Mouse (Mus musculus) CH12.LX (cell line): ENCODE measurements around the gene Tpd52l1. TPM values are rescaled to one million over a fixed set of nuclear protein-coding genes. Genes with fewer than 3 reads are reported as not detected.
"Not testable (repeated sequence)": the region's sequence is repeated elsewhere in the genome, so short reads cannot be mapped to it uniquely, and the experiment has no call there.

ENCODE experiments used
- DNase-seq: peaks from one replicate; pipeline ENCODE4 v3.0.0-alpha.2; 2013; ENCODE audit errors: extremely low read depth
- H3K27ac ChIP-seq: 2 replicates; pipeline ENCODE4 v1.5.1; 2012; ENCODE audit warnings: low read depth, mild to moderate bottlenecking, control low read depth, moderate library complexity; ENCODE audit not compliant: insufficient read depth
- H3K27me3 ChIP-seq: replicated peaks from 2 replicates; pipeline ENCODE3; 2012; ENCODE audit warnings: inconsistent platforms
- H3K36me3 ChIP-seq, 2 experiments: replicated peaks in 1 of 2; 2 replicates each; pipeline versions ENCODE3 to v1.6.1; 2012; ENCODE audit warnings: inconsistent platforms in 1 of 2, low read length in 1 of 2, mild to moderate bottlenecking in 1 of 2, mixed read lengths in 1 of 2, moderate library complexity in 1 of 2; ENCODE audit not compliant: control insufficient read depth in 1 of 2, insufficient read depth in 1 of 2
- H3K4me1 ChIP-seq, 2 experiments: 2 replicates each; pipeline ENCODE4 v1.6.1; 2012; ENCODE audit warnings: inconsistent platforms in 1 of 2, moderate library complexity in 1 of 2; ENCODE audit not compliant: insufficient read depth in 2 of 2, control insufficient read depth in 1 of 2
- H3K4me2 ChIP-seq: 2 replicates; pipeline ENCODE4 v1.6.1; 2012; ENCODE audit warnings: low read depth, mild to moderate bottlenecking, control low read depth; ENCODE audit not compliant: poor library complexity, insufficient read depth, severe bottlenecking
- H3K4me3 ChIP-seq, 3 experiments: fragments of 150-350 bp in 1 of 3; sonication (generic) in 1 of 3; replicated peaks in 1 of 3; 2 replicates each; pipeline versions ENCODE3 to v1.5.1; 2011 to 2012; ENCODE audit warnings: low read depth in 2 of 3, low read length in 2 of 3, mild to moderate bottlenecking in 2 of 3, moderate library complexity in 2 of 3, control low read depth in 1 of 3, improper control_type of control experiment in 1 of 3, inconsistent platforms in 1 of 3, mixed read lengths in 1 of 3; ENCODE audit not compliant: poor library complexity in 1 of 3
- H3K79me2 ChIP-seq: replicated peaks from 2 replicates; pipeline ENCODE4 v1.6.1; 2012; ENCODE audit warnings: mild to moderate bottlenecking, moderate library complexity; ENCODE audit not compliant: control insufficient read depth, poor library complexity, insufficient read depth, severe bottlenecking; ENCODE audit errors: extremely low read depth
- H3K9ac ChIP-seq: 2 replicates; pipeline ENCODE4 v1.6.1; 2012; ENCODE audit warnings: low read depth, mild to moderate bottlenecking, control low read depth, moderate library complexity; ENCODE audit not compliant: insufficient read depth
- H3K9me3 ChIP-seq: replicated peaks from 2 replicates; pipeline ENCODE3; 2012; ENCODE audit warnings: low read length, inconsistent platforms, mixed read lengths
- BHLHE40 ChIP-seq: IDR thresholded peaks from 2 replicates; pipeline ENCODE4 v1.6.1; 2011; ENCODE audit warnings: mild to moderate bottlenecking, low read depth, low read length, improper control_type of control experiment
- CHD1 ChIP-seq: IDR thresholded peaks from 2 replicates; pipeline ENCODE4 v1.6.1; 2012; ENCODE audit warnings: low read depth, low read length, improper control_type of control experiment, inconsistent platforms
- CHD2 ChIP-seq: IDR thresholded peaks from 2 replicates; pipeline ENCODE4 v1.6.1; 2011; ENCODE audit warnings: low read length, improper control_type of control experiment
- CTCF ChIP-seq, 2 experiments: IDR thresholded peaks in 1 of 2; conservative IDR thresholded peaks in 1 of 2; 2 replicates each; pipeline ENCODE4 v1.5.1; 2011 to 2012; ENCODE audit warnings: low read depth in 2 of 2, low read length in 2 of 2, improper control_type of control experiment in 1 of 2, inconsistent platforms in 1 of 2, mild to moderate bottlenecking in 1 of 2, moderate library complexity in 1 of 2
- E2F4 ChIP-seq: IDR thresholded peaks from 2 replicates; pipeline ENCODE4 v1.6.1; 2011; ENCODE audit warnings: low read depth, low read length, improper control_type of control experiment; ENCODE audit not compliant: insufficient replicate concordance
- EP300 ChIP-seq: IDR thresholded peaks from 2 replicates; pipeline ENCODE4 v1.6.1; 2011; ENCODE audit warnings: low read length, improper control_type of control experiment
- ETS1 ChIP-seq: conservative IDR thresholded peaks from 2 replicates; pipeline ENCODE4 v1.6.1; 2012; ENCODE audit warnings: low read depth, mild to moderate bottlenecking, inconsistent platforms, low read length, improper control_type of control experiment, moderate library complexity
- IRF4 ChIP-seq: IDR thresholded peaks from 2 replicates; pipeline ENCODE4 v1.6.1; 2014; ENCODE audit warnings: low read depth, mild to moderate bottlenecking, inconsistent platforms, low read length, improper control_type of control experiment
- JUN ChIP-seq: IDR thresholded peaks from 2 replicates; pipeline ENCODE4 v1.6.1; 2011; ENCODE audit warnings: low read depth, mild to moderate bottlenecking, low read length, improper control_type of control experiment, moderate library complexity; ENCODE audit not compliant: insufficient read depth
- KAT2A ChIP-seq: IDR thresholded peaks from 2 replicates; pipeline ENCODE4 v1.6.1; 2012; ENCODE audit warnings: low read length, improper control_type of control experiment, inconsistent platforms; ENCODE audit not compliant: insufficient replicate concordance
- MAX ChIP-seq: IDR thresholded peaks from 2 replicates; pipeline ENCODE4 v1.6.1; 2011; ENCODE audit warnings: low read length, improper control_type of control experiment
- MAZ ChIP-seq: IDR thresholded peaks from 2 replicates; pipeline ENCODE4 v1.6.1; 2012; ENCODE audit warnings: low read depth, mild to moderate bottlenecking, inconsistent platforms, low read length, improper control_type of control experiment, moderate library complexity
- MEF2A ChIP-seq: IDR thresholded peaks from 2 replicates; pipeline ENCODE4 v1.6.1; 2014; ENCODE audit warnings: low read depth, mild to moderate bottlenecking, inconsistent platforms, low read length, improper control_type of control experiment, borderline replicate concordance
- MYC ChIP-seq: IDR thresholded peaks from 2 replicates; pipeline ENCODE4 v1.6.1; 2011; ENCODE audit warnings: low read depth, mild to moderate bottlenecking, improper control_type of control experiment, low read length
- NELFE ChIP-seq: IDR thresholded peaks from 2 replicates; pipeline ENCODE4 v1.6.1; 2011; ENCODE audit warnings: low read depth, low read length, improper control_type of control experiment
- NRF1 ChIP-seq: IDR thresholded peaks from 2 replicates; pipeline ENCODE4 v1.6.1; 2014; ENCODE audit warnings: low read depth, mild to moderate bottlenecking, inconsistent platforms, low read length, improper control_type of control experiment, moderate library complexity
- PAX5 ChIP-seq: IDR thresholded peaks from 2 replicates; pipeline ENCODE4 v1.6.1; 2012; ENCODE audit warnings: low read length, inconsistent platforms, mixed read lengths
- POLR2A ChIP-seq: IDR thresholded peaks from 2 replicates; pipeline ENCODE4 v1.6.1; 2011; ENCODE audit warnings: low read depth, mild to moderate bottlenecking, improper control_type of control experiment, low read length
- POLR2AphosphoS2 ChIP-seq: IDR thresholded peaks from 2 replicates; pipeline ENCODE4 v1.6.1; 2011; ENCODE audit warnings: low read depth, low read length, improper control_type of control experiment
- RCOR1 ChIP-seq: conservative IDR thresholded peaks from 2 replicates; pipeline ENCODE4 v1.6.1; 2012; ENCODE audit warnings: low read depth, mild to moderate bottlenecking, inconsistent platforms, low read length, improper control_type of control experiment
- SIN3A ChIP-seq: IDR thresholded peaks from 2 replicates; pipeline ENCODE4 v1.6.1; 2012; ENCODE audit warnings: low read length, improper control_type of control experiment, inconsistent platforms
- TBP ChIP-seq: conservative IDR thresholded peaks from 2 replicates; pipeline ENCODE4 v1.6.1; 2011; ENCODE audit warnings: low read depth, low read length, improper control_type of control experiment
- TCF12 ChIP-seq: IDR thresholded peaks from 2 replicates; pipeline ENCODE4 v1.6.1; 2014; ENCODE audit warnings: low read depth, mild to moderate bottlenecking, inconsistent platforms, low read length, improper control_type of control experiment
- USF1 ChIP-seq: IDR thresholded peaks from 2 replicates; pipeline ENCODE4 v1.6.1; 2014; ENCODE audit warnings: low read depth, mild to moderate bottlenecking, inconsistent platforms, low read length, improper control_type of control experiment
- USF2 ChIP-seq: conservative IDR thresholded peaks from 2 replicates; pipeline ENCODE4 v1.6.1; 2011; ENCODE audit warnings: low read depth, low read length, improper control_type of control experiment
- ZC3H11A ChIP-seq: IDR thresholded peaks from 2 replicates; pipeline ENCODE4 v1.6.1; 2012; ENCODE audit warnings: low read depth, mild to moderate bottlenecking, inconsistent platforms, low read length, improper control_type of control experiment
- ZMIZ1 ChIP-seq: IDR thresholded peaks from 2 replicates; pipeline ENCODE4 v1.6.1; 2012; ENCODE audit warnings: low read depth, mild to moderate bottlenecking, inconsistent platforms, low read length, improper control_type of control experiment
- dilution Hi-C: fragments of 300-500 bp; cut with MboI; formaldehyde crosslinking; loops from 2 replicates; pipeline ENCODE4 v1.14.3; 2020; ENCODE audit warnings: low sequenced_read_pairs; ENCODE audit not compliant: extremely low pct_unique_long_range_greater_than_20kb, extremely low pct_ligation_motif_present
- in situ Hi-C: fragments of 300-500 bp; cut with MboI; formaldehyde crosslinking; loops from 3 replicates; pipeline ENCODE4 v1.14.3; 2019; ENCODE audit warnings: low sequenced_read_pairs, low pct_ligation_motif_present, low pct_unique_long_range_greater_than_20kb, mixed read lengths
- polyA plus RNA-seq: library from polyadenylated mRNA; unstranded; fragments of >175 nt; gene quantifications from 2 replicates; pipeline ENCODE4 v1.2.1, GENCODE M21; 2012; ENCODE audit warnings: low read depth; ENCODE audit not compliant: insufficient read length
- total RNA-seq, 2 experiments: library from RNA; depleted of rRNA; stranded (reverse); fragments of 300-350 nt in 1 of 2; fragments of >200 nt in 1 of 2; gene quantifications; 2 replicates each; pipeline ENCODE4 v1.2.3; 2012 to 2014

Gene Tpd52l1
- total and polyA plus RNA-seq, 3 experiments = not detected

DNA sequence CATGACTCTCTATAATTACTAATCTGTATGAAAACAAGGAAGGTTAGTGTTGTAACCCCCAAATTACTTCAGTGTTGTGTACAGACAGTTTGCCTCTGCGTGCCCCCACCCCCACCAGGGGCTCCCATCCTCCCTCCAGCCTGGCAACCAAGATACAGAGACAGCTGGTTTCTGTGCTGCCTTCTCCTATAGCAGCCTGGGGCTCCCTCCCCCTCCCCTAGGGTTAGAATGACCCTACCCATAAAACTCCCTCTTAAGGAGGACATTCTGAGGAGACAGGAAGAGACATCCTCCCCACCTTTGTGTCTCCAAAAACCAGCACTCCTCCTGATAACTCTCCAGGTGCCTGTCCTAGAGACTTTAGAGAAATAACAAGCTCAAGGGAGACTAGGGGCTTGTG, 52.8 kb downstream of the Tpd52l1 start:
- Histone ChIP-seq H3K27me3 (no peaks in the 10 kb centered on the region), H3K4me1 (no peaks in the 10 kb centered on the region), H3K27ac (no peak overlapping the region), H3K9ac (no peak overlapping the region), H3K4me3 (no peak overlapping the region), H3K9me3 (no peaks in the 10 kb centered on the region), H3K79me2 (no peaks in the 10 kb centered on the region), H3K36me3 (no peaks in the 10 kb centered on the region), H3K4me2 (no peak overlapping the region)
- dilution Hi-C loops (no loop called here), in situ Hi-C loops (no loop called here)
- DNase-seq = no peak
- no peak for TF ChIP-seq NRF1
- TF ChIP-seq CTCF (conservative IDR thresholded peaks at IDR 0.05 in 1 of 2, IDR thresholded peaks at IDR 0.05 in 1 of 2; ENCODE audit: low read depth in 2 of 2, low read length in 2 of 2) = no peak
- TF ChIP-seq PAX5 = no peak
- no peak for TF ChIP-seq MYC
- TF ChIP-seq ZC3H11A = no peak
- no peak for TF ChIP-seq EP300
- no peak for TF ChIP-seq RCOR1
- no peak for TF ChIP-seq MAX
- TF ChIP-seq USF2 = no peak
- no peak for TF ChIP-seq TCF12
- TF ChIP-seq E2F4 = no peak
- TF ChIP-seq CHD2 = no peak
- no peak for TF ChIP-seq POLR2AphosphoS2
- no peak for TF ChIP-seq MEF2A
- TF ChIP-seq POLR2A = no peak
- no peak for TF ChIP-seq BHLHE40
- no peak for TF ChIP-seq IRF4
- TF ChIP-seq ETS1 = no peak

DNA sequence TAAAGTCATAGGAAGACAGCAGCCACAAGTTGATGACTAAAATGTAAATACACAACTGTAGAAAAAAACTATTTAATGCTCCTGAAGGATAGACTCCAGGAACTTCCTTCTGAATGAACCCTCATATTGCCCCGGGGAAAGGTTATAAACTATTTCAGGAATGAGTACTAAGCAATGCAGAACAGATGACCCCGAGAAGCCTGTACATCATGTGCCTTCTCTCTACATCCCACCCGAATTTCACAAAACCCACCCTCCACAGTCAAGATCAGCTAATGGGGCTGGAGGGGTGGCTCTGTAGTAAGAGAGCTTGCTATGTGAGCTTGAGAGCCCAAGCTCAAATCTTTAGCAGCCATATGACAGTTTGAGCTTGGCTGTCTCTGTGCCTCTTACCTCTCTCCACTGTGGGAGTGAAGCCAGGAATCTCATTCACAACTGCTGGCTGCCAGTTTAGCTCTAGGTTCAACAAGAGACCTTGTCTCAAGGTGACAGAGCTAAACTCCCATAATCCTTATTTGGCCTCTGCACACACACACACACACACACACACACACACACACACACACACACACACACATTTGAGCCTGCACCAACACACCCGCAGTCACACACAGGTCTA, 54.9 kb downstream of the Tpd52l1 start:
- H3K4me1 ChIP-seq = no peaks in the 10 kb centered on the region
- no peaks in the 10 kb centered on the region for H3K79me2 ChIP-seq
- TF ChIP-seq TBP (no peak), JUN (no peak), MAZ (no peak), EP300 (no peak), CHD1 (no peak), TCF12 (no peak), SIN3A (no peak), ZMIZ1 (no peak), NELFE (no peak), USF1 (no peak), PAX5 (no peak), ZC3H11A (no peak), POLR2A (no peak), KAT2A (no peak)
- TF ChIP-seq, all 38 proteins: peak for 0
- DNase-seq = no peak
- dilution Hi-C loops (no loop called here), in situ Hi-C loops (no loop called here)
- no peak overlapping the region for H3K4me3 ChIP-seq
- no peak overlapping the region for H3K9ac ChIP-seq
- no peak overlapping the region for H3K4me2 ChIP-seq
- H3K27ac ChIP-seq = no peak overlapping the region
- H3K36me3 ChIP-seq = no peaks in the 10 kb centered on the region
- no peaks in the 10 kb centered on the region for H3K9me3 ChIP-seq
- H3K27me3 ChIP-seq = no peaks in the 10 kb centered on the region

DNA sequence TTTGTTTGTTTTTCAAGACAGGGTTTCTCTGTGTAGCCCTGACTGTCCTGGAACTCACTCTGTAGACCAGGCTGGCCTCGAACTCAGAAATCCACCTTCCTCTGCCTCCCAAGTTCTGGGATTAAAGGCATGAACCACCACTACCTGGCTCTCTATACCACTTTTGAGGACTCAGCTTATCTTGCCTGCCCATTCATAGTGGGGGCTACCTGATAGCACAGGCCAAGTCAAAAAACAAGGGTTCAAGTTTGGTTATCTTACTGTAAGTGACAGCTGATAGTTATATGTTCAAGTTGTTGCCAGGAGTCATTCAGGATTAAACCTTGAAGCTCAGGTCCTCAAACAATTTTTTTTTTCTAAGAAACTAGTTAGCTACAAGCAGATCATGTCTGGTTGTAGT, 57.2 kb downstream of the Tpd52l1 start:
- H3K9me3 ChIP-seq, H3K4me3 ChIP-seq, H3K4me1 ChIP-seq, DNase-seq, H3K27ac ChIP-seq, H3K36me3 ChIP-seq, H3K4me2 ChIP-seq, dilution Hi-C loops, H3K27me3 ChIP-seq, H3K79me2 ChIP-seq, H3K9ac ChIP-seq, in situ Hi-C loops: not testable (repeated sequence)
